Mouse (Mus musculus): ENCODE measurements around the gene Atp7b. TPM values are rescaled to one million over a fixed set of nuclear protein-coding genes. Genes with fewer than 3 reads are reported as not detected.

The Atp7b gene
- polyA plus RNA-seq, 1 experiment = 2.6 TPM

- no peak overlapping the region for H3K4me3 ChIP-seq (replicated peaks; ENCODE audit: insufficient read depth, low read depth, low read length)
- DNase-seq = peak; percentile 57 to 59
- 8% methylated on average over 6 of the region's 6 CpGs for WGBS
Measured at GRCm38 (mm10) chr8:21992184-21992583, 67.9 kb downstream of the Atp7b start.

GRCm38 (mm10) chr8:21981664-21982337, 78.3 kb downstream of the Atp7b start:
- WGBS = 30% methylated on average over 8 of the region's 8 CpGs
- TF ChIP-seq CTCF (IDR thresholded peaks at IDR 0.05; ENCODE audit: borderline replicate concordance, insufficient read depth, low read depth, low read length) = peak; percentile 46; the same call in 1 of the 2 replicates
- TF ChIP-seq POLR2A (IDR thresholded peaks at IDR 0.05; ENCODE audit: borderline replicate concordance, insufficient read depth, low read length) = no peak
- H3K4me1 ChIP-seq (ENCODE audit: control insufficient read depth, insufficient read depth, low read length) = no peaks in the 10 kb centered on the region
- peak; percentile 23 to 44 for DNase-seq
- H3K4me3 ChIP-seq (replicated peaks; ENCODE audit: insufficient read depth, low read depth, low read length) = no peak overlapping the region
- H3K27ac ChIP-seq (ENCODE audit: insufficient read depth, low read length) = no peak overlapping the region
- H3K27me3 ChIP-seq (ENCODE audit: control insufficient read depth, insufficient read depth, low read length) = no peaks in the 10 kb centered on the region

More at GRCm38 (mm10) chr8:21992184-21992583, 67.9 kb downstream of the Atp7b start:
- peaks cover 2% of the 10 kb centered on the region; the same call in 1 of the 2 replicates for H3K4me1 ChIP-seq (ENCODE audit: control insufficient read depth, insufficient read depth, low read length)
- H3K27ac ChIP-seq (ENCODE audit: insufficient read depth, low read length) = no peak overlapping the region
- H3K27me3 ChIP-seq (ENCODE audit: control insufficient read depth, insufficient read depth, low read length) = no peaks in the 10 kb centered on the region; the same call in 1 of the 2 replicates
- TF ChIP-seq CTCF (IDR thresholded peaks at IDR 0.05; ENCODE audit: borderline replicate concordance, insufficient read depth, low read depth, low read length) = peak; percentile 97
- TF ChIP-seq POLR2A (IDR thresholded peaks at IDR 0.05; ENCODE audit: borderline replicate concordance, insufficient read depth, low read length) = no peak

GRCm38 (mm10) chr8:21978193-21978592, 81.9 kb downstream of the Atp7b start:
- H3K27ac ChIP-seq (ENCODE audit: insufficient read depth, low read length) = no peak overlapping the region
- TF ChIP-seq CTCF (IDR thresholded peaks at IDR 0.05; ENCODE audit: borderline replicate concordance, insufficient read depth, low read depth, low read length) (no peak), POLR2A (IDR thresholded peaks at IDR 0.05; ENCODE audit: borderline replicate concordance, insufficient read depth, low read length) (no peak)
- 24% methylated on average over 4 of the region's 4 CpGs for WGBS
- H3K4me1 ChIP-seq (ENCODE audit: control insufficient read depth, insufficient read depth, low read length) = no peaks in the 10 kb centered on the region
- H3K4me3 ChIP-seq (replicated peaks; ENCODE audit: insufficient read depth, low read depth, low read length) = no peak overlapping the region
- H3K27me3 ChIP-seq (ENCODE audit: control insufficient read depth, insufficient read depth, low read length) = no peaks in the 10 kb centered on the region; the same call in 1 of the 2 replicates
- peak in 1 of 2 experiments; percentile 36 for DNase-seq

GRCm38 (mm10) chr8:21969475-21969874, 90.6 kb downstream of the Atp7b start, which contains the start of gene Ccdc70:
Ccdc70 (plus strand) TSS chr8:21969775.
- no peak for DNase-seq
- no peaks in the 10 kb centered on the region for H3K4me1 ChIP-seq (ENCODE audit: control insufficient read depth, insufficient read depth, low read length)
- 84% methylated on average over 3 of the region's 3 CpGs for WGBS
- H3K27me3 ChIP-seq (ENCODE audit: control insufficient read depth, insufficient read depth, low read length) = no peaks in the 10 kb centered on the region
- no peak within 1 kb of the TSS for H3K27ac ChIP-seq (ENCODE audit: insufficient read depth, low read length)
- TF ChIP-seq POLR2A (IDR thresholded peaks at IDR 0.05; ENCODE audit: borderline replicate concordance, insufficient read depth, low read length) = no peak
- no peak for TF ChIP-seq CTCF (IDR thresholded peaks at IDR 0.05; ENCODE audit: borderline replicate concordance, insufficient read depth, low read depth, low read length)
- H3K4me3 ChIP-seq (replicated peaks; ENCODE audit: insufficient read depth, low read depth, low read length) = no peak within 1 kb of the TSS

DNA sequence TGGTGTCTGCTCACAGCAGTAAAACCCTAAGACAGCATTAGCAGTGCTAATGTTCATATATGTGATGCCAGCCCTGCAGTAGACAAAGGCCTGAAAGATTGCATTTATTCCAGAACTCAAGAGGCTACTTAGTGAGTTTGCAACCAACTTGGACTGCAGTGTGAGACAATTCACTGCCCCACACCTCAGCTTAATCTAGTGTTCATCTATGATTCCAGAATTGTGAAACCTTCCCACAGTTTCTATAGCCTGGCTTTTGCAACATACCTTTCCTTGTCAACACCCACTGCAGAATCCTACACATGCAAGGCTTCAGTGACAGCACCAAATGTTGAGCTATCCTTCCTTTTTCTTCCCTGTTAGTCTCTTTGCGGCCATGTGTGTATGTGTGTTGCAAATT, 93.5 kb downstream of the Atp7b start:
- Histone ChIP-seq H3K4me3 (replicated peaks; ENCODE audit: insufficient read depth, low read depth, low read length) (no peak overlapping the region), H3K4me1 (ENCODE audit: control insufficient read depth, insufficient read depth, low read length) (no peaks in the 10 kb centered on the region), H3K27me3 (ENCODE audit: control insufficient read depth, insufficient read depth, low read length) (no peaks in the 10 kb centered on the region), H3K27ac (ENCODE audit: insufficient read depth, low read length) (no peak overlapping the region)
- TF ChIP-seq CTCF (IDR thresholded peaks at IDR 0.05; ENCODE audit: borderline replicate concordance, insufficient read depth, low read depth, low read length) (no peak), POLR2A (IDR thresholded peaks at IDR 0.05; ENCODE audit: borderline replicate concordance, insufficient read depth, low read length) (no peak)
- 75% methylated on average over 1 of the region's 1 CpGs for WGBS
- DNase-seq = no peak

DNA sequence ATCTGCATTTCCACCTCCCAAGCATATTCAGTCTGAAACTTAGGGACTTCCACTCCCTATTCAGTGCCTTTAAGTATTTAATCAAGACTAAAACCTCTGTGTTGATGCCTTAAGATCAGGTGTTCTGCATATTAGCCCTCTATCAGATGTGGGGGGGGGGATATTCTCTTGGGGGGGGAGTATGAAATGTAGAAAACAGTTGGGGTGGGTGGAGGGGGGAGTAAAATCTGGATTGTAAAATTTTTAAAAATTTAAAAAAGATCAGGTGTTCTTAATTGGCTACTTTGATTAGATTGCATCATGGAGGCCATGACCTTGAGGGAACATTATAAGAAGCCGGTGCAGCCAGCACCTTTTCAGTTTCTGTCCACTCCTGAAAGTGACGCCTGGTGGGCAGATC, 101.7 kb downstream of the Atp7b start, which contains the start of gene Fam90a1a:
Fam90a1a (plus strand) TSS at position 301 of the 400 bp plus-strand sequence.
- no peak within 1 kb of the TSS for H3K27ac ChIP-seq (ENCODE audit: insufficient read depth, low read length)
- TF ChIP-seq CTCF (IDR thresholded peaks at IDR 0.05; ENCODE audit: borderline replicate concordance, insufficient read depth, low read depth, low read length) (no peak), POLR2A (IDR thresholded peaks at IDR 0.05; ENCODE audit: borderline replicate concordance, insufficient read depth, low read length) (no peak)
- 91% methylated on average over 2 of the region's 2 CpGs for WGBS
- no peaks in the 10 kb centered on the region for H3K27me3 ChIP-seq (ENCODE audit: control insufficient read depth, insufficient read depth, low read length)
- H3K4me1 ChIP-seq (ENCODE audit: control insufficient read depth, insufficient read depth, low read length) = no peaks in the 10 kb centered on the region
- DNase-seq = no peak
- no peak within 1 kb of the TSS for H3K4me3 ChIP-seq (replicated peaks; ENCODE audit: insufficient read depth, low read depth, low read length)

DNA sequence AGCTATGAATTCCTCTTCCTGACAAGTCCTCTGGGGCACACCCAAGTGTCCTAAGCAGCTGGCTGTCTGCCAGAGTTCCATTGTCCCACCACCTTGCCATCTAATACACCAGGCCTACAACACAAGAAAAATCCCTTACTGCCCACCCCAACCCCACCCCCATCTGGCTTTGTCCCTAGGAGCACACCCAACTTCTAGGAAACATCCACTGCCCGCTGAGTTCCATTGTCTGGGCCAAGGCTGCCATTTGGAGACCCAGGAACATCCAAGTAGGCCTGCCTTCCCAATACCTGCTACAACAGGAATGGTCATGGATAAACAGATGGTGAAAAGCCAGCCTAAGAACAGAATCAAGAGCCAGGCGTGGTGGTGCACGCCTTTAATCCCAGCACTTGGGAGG, 103.8 kb downstream of the Atp7b start:
- Histone ChIP-seq H3K27ac (ENCODE audit: insufficient read depth, low read length) (no peak overlapping the region), H3K4me1 (ENCODE audit: control insufficient read depth, insufficient read depth, low read length) (no peaks in the 10 kb centered on the region), H3K27me3 (ENCODE audit: control insufficient read depth, insufficient read depth, low read length) (no peaks in the 10 kb centered on the region), H3K4me3 (replicated peaks; ENCODE audit: insufficient read depth, low read depth, low read length) (no peak overlapping the region)
- no peak for DNase-seq
- WGBS = 58% methylated on average over 3 of the region's 3 CpGs
- TF ChIP-seq CTCF (IDR thresholded peaks at IDR 0.05; ENCODE audit: borderline replicate concordance, insufficient read depth, low read depth, low read length) (no peak), POLR2A (IDR thresholded peaks at IDR 0.05; ENCODE audit: borderline replicate concordance, insufficient read depth, low read length) (no peak)

DNA sequence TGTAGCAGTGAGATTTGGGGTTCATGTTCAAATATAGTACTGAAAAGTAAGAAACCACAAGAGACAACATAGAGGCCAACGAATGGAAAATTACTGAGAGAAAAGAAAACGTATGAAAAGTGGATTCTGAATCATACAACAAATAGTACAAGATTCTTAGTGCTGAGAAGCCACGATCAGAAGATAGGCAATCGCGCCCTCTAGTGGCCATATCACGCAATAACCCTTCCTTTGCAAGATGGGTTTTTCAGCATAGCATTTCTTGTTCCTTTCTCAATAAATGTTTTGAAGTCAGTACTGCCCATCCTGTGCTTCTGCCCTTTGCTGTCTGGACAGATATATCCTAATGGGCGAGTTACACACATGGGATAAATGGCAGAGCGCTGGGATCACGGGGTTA, 104.8 kb downstream of the Atp7b start:
- Histone ChIP-seq H3K27ac (ENCODE audit: insufficient read depth, low read length) (no peak overlapping the region), H3K4me3 (replicated peaks; ENCODE audit: insufficient read depth, low read depth, low read length) (no peak overlapping the region), H3K27me3 (ENCODE audit: control insufficient read depth, insufficient read depth, low read length) (no peaks in the 10 kb centered on the region), H3K4me1 (ENCODE audit: control insufficient read depth, insufficient read depth, low read length) (no peaks in the 10 kb centered on the region)
- no peak for TF ChIP-seq POLR2A (IDR thresholded peaks at IDR 0.05; ENCODE audit: borderline replicate concordance, insufficient read depth, low read length)
- TF ChIP-seq CTCF (IDR thresholded peaks at IDR 0.05; ENCODE audit: borderline replicate concordance, insufficient read depth, low read depth, low read length) = peak; percentile 41; the same call in 1 of the 2 replicates
- DNase-seq = peak; percentile 6 to 15
- 6% methylated on average over 9 of the region's 9 CpGs for WGBS
